Mouse (Mus musculus): ENCODE measurements around the gene Zfp777. TPM values are rescaled to one million over a fixed set of nuclear protein-coding genes. Genes with fewer than 3 reads are reported as not detected.

Gene Zfp777
- total RNA-seq (2021): 10 to 100 TPM; 18.9 to 26.0 TPM
- long read RNA-seq, experiment 1, transcript Zfp777-202 (6 exons, 3,111 nt): major isoform, 20 of 40 reads
- long read RNA-seq, experiment 1, partial matches to known transcripts: 6 of 40 reads
- long read RNA-seq, experiment 1, other reads (novel, unspliced or antisense): 10 of 40 reads
- long read RNA-seq, experiment 2, transcript Zfp777-201 (6 exons, 3,184 nt): minor isoform, 7 of 42 reads
- long read RNA-seq, experiment 2, transcript Zfp777-202 (6 exons, 3,111 nt): major isoform, 16 of 42 reads
- long read RNA-seq, experiment 2, partial matches to known transcripts: 9 of 42 reads
- long read RNA-seq, experiment 2, other reads (novel, unspliced or antisense): 10 of 42 reads

- peak; percentile 68 to 69 for DNase-seq (ENCODE audit: low spot score in 2 of 2)
Observed at GRCm38 (mm10) chr6:48048426-48049272, at the start of gene Zfp777. Gene Zfp777 (minus strand): TSS chr6:48048911.

- no peak for DNase-seq (ENCODE audit: low spot score in 2 of 2)
Observed at GRCm38 (mm10) chr6:48086957-48087715, 38.4 kb upstream of the Zfp777 start.

- peak; percentile 98 to 99 for DNase-seq (ENCODE audit: low spot score in 2 of 2)
Observed at GRCm38 (mm10) chr6:48086471-48086878, 37.8 kb upstream of the Zfp777 start, which contains the start of gene Zfp746. Gene Zfp746 (minus strand): TSS chr6:48086593.

GRCm38 (mm10) chr6:48085521-48086404 lies 37.1 kb upstream of the Zfp777 start:
- peak; percentile 67 to 71 for DNase-seq (ENCODE audit: low spot score in 2 of 2)

- DNase-seq (ENCODE audit: low spot score in 2 of 2): no peak
Observed at GRCm38 (mm10) chr6:48083733-48084191, 35.1 kb upstream of the Zfp777 start.

DNA sequence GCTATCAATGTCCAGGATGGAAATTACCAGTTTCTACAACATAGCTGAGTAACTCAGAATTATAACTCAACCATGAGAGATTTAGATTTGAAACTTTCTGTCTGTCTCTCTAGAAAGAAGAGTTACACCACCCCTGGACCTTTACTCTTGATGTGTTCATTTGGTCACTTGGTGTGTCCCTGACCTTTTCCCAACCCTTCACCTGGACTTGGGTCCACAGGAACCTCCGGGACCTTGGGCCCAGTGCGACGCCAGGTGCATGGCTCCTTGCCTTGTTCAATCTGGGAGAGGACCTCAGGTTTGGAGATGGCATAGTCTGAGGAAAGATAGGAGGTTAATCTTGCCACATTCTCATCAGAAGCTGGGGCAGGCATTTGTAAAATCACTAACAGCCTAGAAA lies 33.2 kb upstream of the Zfp777 start:
- no peak for DNase-seq (ENCODE audit: low spot score in 2 of 2)

- DNase-seq (ENCODE audit: low spot score in 2 of 2): no peak
Observed at GRCm38 (mm10) chr6:48081021-48081420, 32.3 kb upstream of the Zfp777 start.

- no peak for DNase-seq (ENCODE audit: low spot score in 2 of 2)
Observed at GRCm38 (mm10) chr6:48073316-48073715, 24.6 kb upstream of the Zfp777 start.

DNA sequence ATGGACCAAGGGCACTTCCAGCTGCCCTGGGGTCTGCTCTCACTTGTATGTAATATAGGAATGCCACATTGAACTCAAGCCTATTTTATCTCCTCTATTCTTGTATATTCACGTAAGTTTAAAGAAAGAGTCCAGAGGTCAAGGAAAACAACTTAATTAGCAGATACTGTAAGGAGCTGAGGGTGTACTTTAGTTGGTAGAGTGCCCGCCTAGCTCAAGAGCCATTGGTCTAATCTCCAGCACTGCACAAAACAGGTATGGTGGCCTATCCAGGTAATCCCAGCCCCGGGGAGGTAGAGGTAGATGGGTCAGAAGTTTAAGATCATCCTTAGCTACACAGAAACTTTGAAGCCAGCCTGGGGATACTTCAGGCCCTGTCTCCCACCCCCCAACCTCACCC lies 18.8 kb upstream of the Zfp777 start:
- DNase-seq (ENCODE audit: low spot score in 2 of 2): no peak

DNA sequence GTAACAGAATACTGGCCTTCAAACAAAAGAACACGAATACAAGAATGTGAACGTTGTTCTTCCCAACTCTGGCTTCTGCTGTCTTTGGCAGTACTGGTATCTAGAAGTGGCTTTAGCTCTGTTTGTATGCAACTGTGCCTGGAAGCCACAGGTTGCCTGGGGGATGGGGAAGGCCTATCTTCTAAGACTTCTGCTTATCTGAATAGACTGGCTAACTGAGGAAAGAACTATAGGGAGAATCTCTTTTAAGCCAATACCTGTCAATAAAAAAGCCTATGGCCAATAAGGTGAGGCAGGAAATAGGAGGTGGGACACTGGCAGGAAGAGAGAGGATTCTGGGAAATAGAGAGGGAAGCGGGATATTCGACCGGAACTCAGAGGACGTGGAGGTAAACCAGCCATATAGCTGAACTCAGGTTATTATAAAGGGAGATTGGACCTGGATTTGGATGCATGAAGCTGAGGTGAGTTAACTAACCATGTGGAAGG lies 16.9 kb upstream of the Zfp777 start:
- DNase-seq (ENCODE audit: low spot score in 2 of 2): no peak

DNA sequence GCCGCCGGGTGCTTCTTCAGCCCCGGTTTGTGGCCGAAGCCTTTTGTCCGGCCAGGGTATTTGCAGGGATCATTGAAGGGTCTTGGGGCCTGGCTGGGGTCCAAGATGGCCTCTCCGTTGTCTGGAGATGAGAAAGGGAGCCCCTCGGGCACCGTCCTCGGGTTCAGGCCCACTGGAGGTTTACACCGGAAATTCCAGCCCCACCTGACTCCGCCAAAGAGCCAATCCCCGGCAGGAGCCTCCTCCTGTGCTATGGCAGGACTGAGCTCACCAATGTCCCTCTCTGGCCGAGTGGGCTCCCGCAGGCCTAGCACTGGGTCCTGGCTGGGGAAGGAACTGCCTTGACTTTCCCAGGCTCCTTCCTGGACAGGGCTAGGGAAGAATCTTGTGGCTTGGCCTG lies 15.7 kb upstream of the Zfp777 start:
- no peak for DNase-seq (ENCODE audit: low spot score in 2 of 2)

GRCm38 (mm10) chr6:48063940-48064339 lies 15.2 kb upstream of the Zfp777 start:
- DNase-seq (ENCODE audit: low spot score in 2 of 2): no peak

DNA sequence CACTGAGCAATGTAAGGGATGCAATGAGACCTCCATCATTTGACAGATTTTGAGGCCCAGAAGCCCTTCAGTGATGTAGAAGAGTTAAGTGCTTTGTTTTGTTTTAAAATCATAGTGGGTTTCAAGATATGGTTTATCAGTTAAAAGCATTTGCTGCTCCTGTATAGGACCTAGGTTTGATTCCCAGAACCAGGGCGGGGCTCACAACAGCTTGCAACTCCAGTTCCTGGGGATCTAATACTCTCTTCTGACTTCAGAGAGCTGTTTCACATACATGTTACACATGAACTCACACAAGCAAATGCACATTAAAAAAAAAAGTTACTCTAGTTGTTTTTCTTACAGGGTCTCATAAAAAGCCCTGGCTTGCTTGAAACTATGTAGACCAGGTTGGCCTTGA lies 12.2 kb upstream of the Zfp777 start:
- no peak for DNase-seq (ENCODE audit: low spot score in 2 of 2)

DNA sequence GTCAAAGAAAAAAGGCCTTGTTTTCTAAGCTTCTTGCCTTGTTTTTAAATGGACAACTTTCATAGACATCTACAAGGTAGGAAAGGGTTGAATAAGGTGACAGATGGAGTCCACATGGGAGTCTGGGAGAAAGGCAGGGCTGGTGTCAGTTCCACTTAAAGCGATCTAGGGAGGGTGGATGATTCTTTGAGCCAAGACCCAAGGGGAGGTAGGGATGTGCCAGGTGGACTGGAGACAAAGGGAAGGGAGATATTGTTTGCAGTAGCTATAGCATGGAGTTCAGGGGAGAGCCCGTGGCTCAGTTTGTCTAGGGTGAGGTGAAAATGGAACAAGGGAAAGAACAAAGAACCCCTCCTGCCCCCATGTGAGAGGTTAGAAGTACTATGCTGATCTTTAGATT lies 11.7 kb upstream of the Zfp777 start:
- DNase-seq (ENCODE audit: low spot score in 2 of 2): no peak

DNA sequence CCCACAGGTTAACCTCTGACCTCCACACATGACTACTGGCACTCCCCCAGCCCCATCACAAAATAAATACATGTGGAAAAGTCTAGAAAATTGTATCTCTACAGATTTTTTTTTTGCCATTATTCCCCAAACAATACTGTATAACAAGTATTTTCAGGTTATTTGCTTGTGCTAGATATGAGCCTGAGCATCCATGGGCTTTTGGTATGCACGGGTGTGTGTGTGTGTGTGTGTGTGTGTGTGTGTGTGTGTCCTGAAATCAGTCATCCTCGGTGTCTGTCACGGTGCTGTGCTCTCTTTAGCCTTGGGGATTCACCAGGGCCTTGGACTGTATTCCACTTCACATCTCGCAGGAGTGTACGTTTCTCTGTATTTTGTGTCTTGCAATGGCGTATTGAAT lies 3.4 kb upstream of the Zfp777 start:
- DNase-seq (ENCODE audit: low spot score in 2 of 2): no peak

- no peak for DNase-seq (ENCODE audit: low spot score in 2 of 2)
Observed at GRCm38 (mm10) chr6:48051666-48052065, 3.0 kb upstream of the Zfp777 start.

GRCm38 (mm10) chr6:48049273-48050065 lies 758 bp upstream of the Zfp777 start:
- DNase-seq (ENCODE audit: low spot score in 2 of 2): no peak

DNA sequence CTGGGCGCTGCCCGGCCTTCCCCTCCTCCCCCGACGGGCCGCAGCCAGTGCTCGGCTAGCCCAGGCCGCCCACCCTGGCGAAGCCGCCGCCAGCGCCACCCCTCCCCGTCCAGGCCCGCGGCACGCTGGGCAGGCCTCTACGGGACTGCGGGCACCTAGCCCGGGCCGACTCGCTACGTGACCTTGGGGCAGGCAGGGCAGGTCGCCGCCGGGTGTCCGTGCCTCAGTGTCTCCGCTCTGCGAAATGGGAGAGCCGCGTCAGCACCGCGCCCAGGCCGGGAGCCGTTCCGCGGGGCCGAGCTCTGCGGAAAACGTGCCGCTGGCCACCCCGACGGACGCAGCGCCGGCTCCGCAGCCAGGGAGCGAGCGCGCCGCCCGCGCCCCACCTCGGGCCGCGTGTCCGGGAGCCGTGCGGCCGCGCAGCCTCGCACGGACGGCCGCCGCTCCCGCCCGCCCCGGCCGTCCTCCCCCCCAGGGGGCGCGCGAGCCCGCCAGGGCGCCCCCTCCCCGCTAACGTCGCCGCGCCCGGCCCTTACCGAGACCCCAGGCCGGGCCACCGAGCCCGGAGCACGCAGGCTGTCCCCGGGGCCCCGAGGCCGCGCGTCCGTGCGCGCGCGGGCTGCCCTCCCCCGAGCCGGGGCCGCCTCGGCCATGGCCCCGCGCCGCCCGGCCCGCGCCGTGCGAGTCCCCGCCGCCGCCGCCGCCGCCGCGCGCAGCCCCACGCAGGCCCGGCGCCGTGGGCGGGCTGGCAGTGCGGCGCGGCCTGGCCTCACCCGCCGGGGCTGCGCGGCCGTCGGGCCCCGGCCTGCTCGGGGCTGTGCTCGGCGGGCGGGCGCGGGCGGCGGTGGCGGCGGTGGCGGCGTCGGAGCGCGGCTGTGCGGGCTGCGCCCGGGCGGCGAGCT lies 1.0 kb downstream of the Zfp777 start:
- DNase-seq (ENCODE audit: low spot score in 2 of 2): peak; percentile 51 to 53
